Mouse (Mus musculus) neural tube, embryonic 15.5 days (tissue): Measurements from ENCODE around the gene Selenom. TPM values are rescaled to one million over a fixed set of nuclear protein-coding genes. Genes with fewer than 3 reads are reported as not detected.

Source experiments
- ATAC-seq: fragments of 200-750 bp; cut with Nextera tagmentation; 2 replicates; pipeline ENCODE4 v1.8.0; 2017; ENCODE audit warnings: mild to moderate bottlenecking, moderate TSS enrichment, moderate library complexity; ENCODE audit not compliant: low FRiP score
- H3K27ac ChIP-seq: fragments of 300-500 bp; sonication (generic); replicated peaks from 2 replicates; pipeline ENCODE4 v1.5.1; 2015; ENCODE audit warnings: mild to moderate bottlenecking, inconsistent platforms
- H3K27me3 ChIP-seq: fragments of 300-500 bp; sonication (generic); replicated peaks from 2 replicates; pipeline ENCODE4 v1.6.1; 2015; ENCODE audit warnings: inconsistent platforms
- H3K36me3 ChIP-seq: fragments of 300-500 bp; sonication (generic); 2 replicates; pipeline ENCODE4 v1.6.1; 2015; ENCODE audit warnings: inconsistent platforms
- H3K4me1 ChIP-seq: fragments of 300-500 bp; sonication (generic); 2 replicates; pipeline ENCODE4 v1.6.1; 2015; ENCODE audit warnings: inconsistent platforms
- H3K4me2 ChIP-seq: fragments of 300-500 bp; sonication (generic); 2 replicates; pipeline ENCODE4 v1.6.1; 2015; ENCODE audit warnings: inconsistent platforms, mild to moderate bottlenecking, moderate library complexity
- H3K4me3 ChIP-seq: fragments of 300-500 bp; sonication (generic); replicated peaks from 2 replicates; pipeline ENCODE4 v1.5.1; 2015; ENCODE audit warnings: mild to moderate bottlenecking, inconsistent platforms
- H3K9ac ChIP-seq: fragments of 300-500 bp; sonication (generic); replicated peaks from 2 replicates; pipeline ENCODE4 v1.6.1; 2015; ENCODE audit warnings: mild to moderate bottlenecking, inconsistent platforms
- H3K9me3 ChIP-seq: fragments of 300-500 bp; sonication (generic); replicated peaks from 2 replicates; pipeline ENCODE4 v1.6.1; 2016; ENCODE audit warnings: inconsistent platforms
- WGBS: fragments of 180-500 bp; shearing (Covaris S2); methylation state at CpG from one replicate; pipeline ENCODE4 v1.1.7; 2015; ENCODE audit warnings: mixed read lengths; 5-methylcytosine and 5-hydroxymethylcytosine counted together
- polyA plus RNA-seq: library from polyadenylated mRNA; unstranded; fragments of >200 nt; fragmentation: Nextera tagmentation; extraction: Ambion mirVana; gene quantifications from 2 replicates; pipeline ENCODE4 v1.2.1, GENCODE M21; 2015

Gene Selenom
- polyA plus RNA-seq, 1 experiment from 2014 or later, result 188 TPM

GRCm38 (mm10) chr11:3516121-3516520 is 1.6 kb downstream of the Selenom start:
- H3K9me3 ChIP-seq, result no peaks in the 10 kb centered on the region
- H3K4me1 ChIP-seq, result peaks cover 41% of the 10 kb centered on the region
- H3K4me3 ChIP-seq, result peak overlapping the region; percentile 53; the same call in 1 of the 2 replicates
- no peak overlapping the region for H3K9ac ChIP-seq
- 83% methylated on average over 5 of the region's 5 CpGs for WGBS
- peak overlapping the region; percentile 84 for H3K4me2 ChIP-seq
- no peak overlapping the region for H3K27ac ChIP-seq
- no peaks in the 10 kb centered on the region for H3K36me3 ChIP-seq
- no peak for ATAC-seq
- H3K27me3 ChIP-seq, result peaks cover 21% of the 10 kb centered on the region

- ATAC-seq, result peak; percentile 34; the same call in 1 of the 2 replicates
- H3K4me2 ChIP-seq, result peak overlapping the region; percentile 84
These were observed 2.7 kb downstream of the Selenom start for GRCm38 (mm10) chr11:3516859-3517845.

GRCm38 (mm10) chr11:3517846-3518732 is 3.6 kb downstream of the Selenom start:
- Histone ChIP-seq H3K4me2 (peak overlapping the region; percentile 84), H3K27me3 (peaks cover 21% of the 10 kb centered on the region), H3K4me1 (peaks cover 41% of the 10 kb centered on the region), H3K4me3 (peak overlapping the region; percentile 53), H3K9me3 (no peaks in the 10 kb centered on the region), H3K9ac (no peak overlapping the region), H3K27ac (no peak overlapping the region), H3K36me3 (no peaks in the 10 kb centered on the region)
- no peak for ATAC-seq
- 56% methylated on average over 13 of the region's 13 CpGs for WGBS

More at GRCm38 (mm10) chr11:3516859-3517845, 2.7 kb downstream of the Selenom start:
- Histone ChIP-seq H3K4me3 (peak overlapping the region; percentile 53), H3K27ac (no peak overlapping the region), H3K27me3 (peaks cover 21% of the 10 kb centered on the region), H3K36me3 (no peaks in the 10 kb centered on the region), H3K9ac (peak overlapping the region; percentile 43), H3K9me3 (no peaks in the 10 kb centered on the region), H3K4me1 (peaks cover 41% of the 10 kb centered on the region)
- WGBS, result 2% methylated on average over 50 of the region's 50 CpGs

GRCm38 (mm10) chr11:3519051-3519726 is 4.7 kb downstream of the Selenom start:
- Histone ChIP-seq H3K9ac (no peak overlapping the region), H3K4me1 (peaks cover 36% of the 10 kb centered on the region), H3K27ac (no peak overlapping the region), H3K4me2 (no peak overlapping the region), H3K36me3 (no peaks in the 10 kb centered on the region), H3K27me3 (peaks cover 21% of the 10 kb centered on the region), H3K4me3 (no peak overlapping the region), H3K9me3 (no peaks in the 10 kb centered on the region)
- no peak for ATAC-seq
- 79% methylated on average over 4 of the region's 4 CpGs for WGBS

- Histone ChIP-seq H3K4me3 (no peak overlapping the region), H3K4me2 (no peak overlapping the region), H3K27ac (no peak overlapping the region), H3K27me3 (peaks cover 21% of the 10 kb centered on the region), H3K36me3 (no peaks in the 10 kb centered on the region), H3K9me3 (no peaks in the 10 kb centered on the region), H3K4me1 (peaks cover 30% of the 10 kb centered on the region), H3K9ac (no peak overlapping the region)
- 87% methylated on average over 11 of the region's 11 CpGs for WGBS
- no peak for ATAC-seq
These were observed 5.4 kb downstream of the Selenom start for GRCm38 (mm10) chr11:3519756-3520398.

- Histone ChIP-seq H3K4me2 (no peak overlapping the region), H3K27me3 (peaks cover 17% of the 10 kb centered on the region), H3K4me1 (peaks cover 20% of the 10 kb centered on the region), H3K9ac (no peak overlapping the region), H3K36me3 (no peaks in the 10 kb centered on the region), H3K27ac (no peak overlapping the region), H3K4me3 (no peak overlapping the region), H3K9me3 (no peaks in the 10 kb centered on the region)
- WGBS, result 83% methylated on average over 14 of the region's 14 CpGs
- no peak for ATAC-seq
These were observed 6.4 kb downstream of the Selenom start for GRCm38 (mm10) chr11:3520919-3521318.

GRCm38 (mm10) chr11:3521339-3522224 is 7.1 kb downstream of the Selenom start:
- H3K27ac ChIP-seq, result no peak overlapping the region
- H3K9ac ChIP-seq, result no peak overlapping the region
- no peak for ATAC-seq
- H3K9me3 ChIP-seq, result no peaks in the 10 kb centered on the region
- H3K36me3 ChIP-seq, result no peaks in the 10 kb centered on the region
- H3K4me2 ChIP-seq, result no peak overlapping the region
- H3K4me1 ChIP-seq, result peaks cover 13% of the 10 kb centered on the region
- peaks cover 12% of the 10 kb centered on the region for H3K27me3 ChIP-seq
- H3K4me3 ChIP-seq, result no peak overlapping the region
- 87% methylated on average over 23 of the region's 23 CpGs for WGBS

- no peak overlapping the region for H3K4me2 ChIP-seq
- H3K27ac ChIP-seq, result no peak overlapping the region
- no peak overlapping the region for H3K4me3 ChIP-seq
- no peaks in the 10 kb centered on the region for H3K9me3 ChIP-seq
- WGBS, result 95% methylated on average over 17 of the region's 17 CpGs
- no peak for ATAC-seq
- H3K4me1 ChIP-seq, result peaks cover 5% of the 10 kb centered on the region
- H3K27me3 ChIP-seq, result peaks cover 10% of the 10 kb centered on the region
- H3K9ac ChIP-seq, result no peak overlapping the region
- no peaks in the 10 kb centered on the region for H3K36me3 ChIP-seq
These were observed 8.0 kb downstream of the Selenom start for GRCm38 (mm10) chr11:3522285-3523000.

GRCm38 (mm10) chr11:3523840-3524582 is 9.5 kb downstream of the Selenom start:
- H3K4me1 ChIP-seq, result no peaks in the 10 kb centered on the region
- no peak overlapping the region for H3K4me2 ChIP-seq
- no peaks in the 10 kb centered on the region for H3K27me3 ChIP-seq
- H3K27ac ChIP-seq, result no peak overlapping the region
- H3K4me3 ChIP-seq, result no peak overlapping the region
- ATAC-seq, result no peak
- WGBS, result 85% methylated on average over 7 of the region's 7 CpGs
- no peak overlapping the region for H3K9ac ChIP-seq
- H3K9me3 ChIP-seq, result no peaks in the 10 kb centered on the region
- no peaks in the 10 kb centered on the region for H3K36me3 ChIP-seq
